Mouse (Mus musculus) heart, postnatal 25 days (tissue): ENCODE measurements around the gene C130032M10Rik. TPM values are rescaled to one million over a fixed set of nuclear protein-coding genes. Genes with fewer than 3 reads are reported as not detected.

Source experiments
- DNase-seq: peaks from one replicate; pipeline ENCODE4 v3.0.0; 2022; ENCODE audit warnings: low spot score
- intact Hi-C: fragments of 180-260 bp; cut with DNase I; formaldehyde crosslinking; loops from one replicate; pipeline ENCODE4 v1.15.1; 2025
- total RNA-seq, 2 experiments: library from RNA; stranded (reverse); gene quantifications; 2 replicates each; pipeline ENCODE4 v1.2.3; 2021

Gene C130032M10Rik
- total RNA-seq: not detected

DNA sequence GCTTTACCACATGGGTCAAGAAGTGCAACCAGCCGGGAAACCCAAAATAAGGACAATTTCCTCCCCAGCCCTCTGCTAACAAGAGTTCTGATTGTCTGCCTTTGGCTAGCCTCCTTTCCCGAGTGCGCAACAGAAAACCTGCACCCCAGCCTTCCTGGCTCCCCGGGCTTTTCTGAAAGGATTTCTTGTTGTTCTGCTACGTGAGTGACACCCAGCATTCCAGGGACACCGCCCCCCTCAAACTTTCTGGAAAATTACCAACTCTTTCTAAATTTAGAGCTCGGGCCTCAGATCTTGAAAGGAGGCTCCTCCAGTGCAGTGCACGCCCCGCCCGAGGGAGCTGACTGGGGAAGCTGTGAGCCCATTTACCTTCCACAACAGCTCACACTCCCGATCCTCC is at the start of gene C130032M10Rik:
Gene C130032M10Rik (plus strand): TSS at position 334 of the 400 bp plus-strand sequence.
- no peak for DNase-seq
- intact Hi-C loops: no loop called here

DNA sequence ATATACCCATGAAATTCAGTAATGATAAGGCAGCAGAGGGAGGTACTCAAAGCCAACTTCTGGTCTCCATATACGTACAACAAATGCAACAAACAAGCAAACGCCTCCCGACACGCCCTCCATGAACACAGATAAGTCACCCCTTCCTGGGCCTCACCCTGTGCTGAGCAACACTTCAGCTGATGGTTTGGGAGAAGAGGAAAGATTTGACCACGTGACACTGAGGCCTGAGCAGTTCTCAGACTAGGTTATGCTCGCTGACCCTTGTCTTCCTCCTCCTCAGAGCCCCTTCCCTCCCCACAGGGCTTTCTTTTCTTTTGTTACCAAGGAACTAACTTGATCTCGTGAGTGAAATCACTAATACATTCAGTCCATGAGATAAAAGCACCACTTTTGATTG is 48.6 kb upstream of the C130032M10Rik start:
- no peak for DNase-seq
- intact Hi-C loops: no loop called here

DNA sequence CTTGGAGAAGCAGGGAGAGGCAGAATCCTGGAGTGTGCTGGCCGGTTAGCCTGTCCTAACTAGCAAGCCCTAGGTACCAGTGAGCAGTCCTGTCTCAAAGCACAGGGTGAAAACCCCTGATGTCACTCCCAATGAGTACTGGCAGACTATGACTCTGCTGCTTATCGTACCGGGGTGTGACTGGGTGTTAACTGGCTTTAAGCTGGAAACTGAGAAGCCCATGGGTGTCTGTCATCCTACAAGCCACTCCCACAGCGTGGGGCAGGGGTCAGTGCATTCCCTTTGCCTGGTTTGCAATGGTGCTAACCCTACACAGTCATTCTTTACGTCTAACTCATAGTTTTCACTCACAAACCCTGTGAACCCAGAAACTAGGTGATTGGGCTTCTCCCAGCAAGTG is 47.3 kb upstream of the C130032M10Rik start:
- intact Hi-C loops: no loop called here

DNA sequence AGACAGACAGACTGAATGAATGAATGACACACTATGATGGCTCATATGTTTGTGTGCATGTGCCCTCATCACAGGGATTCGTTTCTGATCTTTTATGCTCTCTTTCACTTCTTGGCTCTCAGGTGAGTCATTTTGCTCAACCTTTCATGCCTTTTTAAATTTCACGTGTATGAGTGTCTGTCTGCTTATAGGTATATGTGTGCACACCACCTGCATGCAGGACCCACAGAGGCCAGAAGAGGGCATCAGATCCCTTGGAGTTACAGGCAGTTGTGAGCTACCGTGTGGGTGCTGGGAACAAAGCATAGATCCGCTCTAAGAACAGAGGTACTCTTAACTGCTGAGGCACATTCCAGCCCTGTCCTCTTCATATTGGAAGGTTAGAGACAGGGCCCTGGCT is 46.8 kb upstream of the C130032M10Rik start:
- intact Hi-C loops: no loop called here
- DNase-seq: no peak

More for the DNA sequence above, 47.3 kb upstream of the C130032M10Rik start:
- no peak for DNase-seq

DNA sequence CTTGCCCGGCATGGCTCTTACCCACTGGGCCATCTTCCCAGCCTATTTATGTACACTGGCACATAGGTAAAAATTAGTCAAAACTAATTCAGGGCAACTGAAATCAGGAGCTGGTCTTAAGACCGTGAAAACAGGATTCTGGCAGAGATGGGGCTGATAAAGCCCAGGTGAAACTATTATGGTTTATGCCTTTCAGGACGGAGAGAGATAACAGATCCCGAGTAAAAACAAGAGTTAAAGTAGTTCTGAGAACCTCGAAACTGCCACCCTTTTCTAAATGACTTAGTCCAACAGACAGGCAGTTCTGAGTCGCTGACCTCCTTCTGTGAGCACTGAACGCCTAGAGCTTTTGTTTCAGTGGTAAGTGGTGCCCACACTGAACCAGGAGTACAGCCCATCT is 43.6 kb upstream of the C130032M10Rik start:
- intact Hi-C loops: no loop called here
- DNase-seq: no peak

DNA sequence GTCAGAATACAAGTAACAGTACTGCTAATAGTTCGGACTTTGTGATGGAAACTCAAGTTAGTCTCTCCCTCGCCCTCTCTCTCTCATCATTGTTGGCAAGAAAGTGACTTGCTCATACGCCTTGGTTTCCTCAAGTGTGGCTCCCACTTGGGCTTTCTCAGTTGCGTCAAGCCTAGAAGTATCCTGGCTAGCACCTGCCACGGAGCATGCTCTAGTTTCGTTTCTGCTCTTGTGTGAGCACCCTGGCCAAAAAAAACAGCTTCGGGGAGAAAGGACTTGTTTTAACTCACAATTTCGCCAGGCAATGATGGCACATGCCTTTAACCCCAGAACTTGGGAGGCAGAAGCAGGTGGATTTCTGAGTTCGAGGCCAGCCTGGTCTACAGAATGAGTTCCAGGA is 38.5 kb upstream of the C130032M10Rik start:
- intact Hi-C loops: no loop called here
- no peak for DNase-seq

DNA sequence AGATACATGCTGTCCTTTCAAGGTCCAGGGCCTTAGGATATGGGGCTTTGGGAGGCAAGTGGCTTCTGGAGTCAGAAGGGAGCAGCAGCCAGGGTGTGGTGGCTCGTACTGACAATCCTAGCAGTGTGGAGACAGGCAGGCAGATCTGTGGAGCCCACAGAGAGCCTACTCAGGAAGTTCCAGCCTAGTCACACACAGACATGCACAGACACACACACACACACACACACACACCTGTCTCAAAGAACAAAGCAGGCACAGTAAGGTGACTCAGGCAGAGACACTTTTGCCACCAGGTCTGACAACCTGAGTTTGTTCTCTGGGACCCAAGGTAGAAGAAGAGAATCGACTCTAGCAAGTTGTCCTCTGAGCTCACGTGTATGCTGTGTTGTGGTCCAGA is 34.6 kb upstream of the C130032M10Rik start:
- DNase-seq: no peak
- intact Hi-C loops: no loop called here

DNA sequence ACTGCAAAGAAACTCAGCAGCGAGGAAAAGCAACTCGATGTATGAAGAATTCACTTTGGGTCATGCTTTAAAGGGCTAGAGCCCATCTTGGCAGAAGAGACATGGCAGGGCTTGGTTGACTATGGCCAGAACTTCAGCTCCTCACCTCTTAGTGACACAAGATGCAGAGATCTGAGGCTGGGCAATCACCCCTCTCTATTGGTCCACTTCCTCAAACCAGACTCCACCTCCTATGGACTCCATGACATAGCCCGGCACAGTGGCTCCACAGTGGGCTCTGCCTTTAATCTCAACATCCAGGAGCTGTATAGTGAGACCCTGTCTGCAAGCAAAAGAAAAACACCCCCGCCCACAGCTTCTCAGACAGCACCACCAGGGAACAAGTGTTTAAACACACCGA is 30.7 kb upstream of the C130032M10Rik start:
- DNase-seq: no peak
- intact Hi-C loops: no loop called here

DNA sequence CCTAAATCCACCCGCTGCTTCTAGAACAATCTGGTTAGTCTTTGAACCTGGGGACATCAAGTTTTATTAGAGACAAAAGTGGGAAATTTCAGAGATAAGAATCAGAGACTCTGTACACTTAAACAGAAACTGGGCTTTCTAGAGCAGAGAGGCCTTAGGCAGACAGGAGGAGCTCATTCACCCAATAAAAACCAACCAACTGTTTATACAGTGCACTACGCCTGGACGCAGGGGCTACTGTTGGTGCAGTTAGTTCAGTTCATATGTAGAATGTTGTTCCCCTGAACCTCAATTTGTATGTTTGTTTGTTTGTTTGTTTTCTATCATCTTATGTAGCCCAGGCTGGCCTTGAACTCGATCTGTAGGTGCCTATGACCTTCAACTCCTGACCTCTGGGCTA is 28.7 kb upstream of the C130032M10Rik start:
- DNase-seq: no peak
- intact Hi-C loops: no loop called here

DNA sequence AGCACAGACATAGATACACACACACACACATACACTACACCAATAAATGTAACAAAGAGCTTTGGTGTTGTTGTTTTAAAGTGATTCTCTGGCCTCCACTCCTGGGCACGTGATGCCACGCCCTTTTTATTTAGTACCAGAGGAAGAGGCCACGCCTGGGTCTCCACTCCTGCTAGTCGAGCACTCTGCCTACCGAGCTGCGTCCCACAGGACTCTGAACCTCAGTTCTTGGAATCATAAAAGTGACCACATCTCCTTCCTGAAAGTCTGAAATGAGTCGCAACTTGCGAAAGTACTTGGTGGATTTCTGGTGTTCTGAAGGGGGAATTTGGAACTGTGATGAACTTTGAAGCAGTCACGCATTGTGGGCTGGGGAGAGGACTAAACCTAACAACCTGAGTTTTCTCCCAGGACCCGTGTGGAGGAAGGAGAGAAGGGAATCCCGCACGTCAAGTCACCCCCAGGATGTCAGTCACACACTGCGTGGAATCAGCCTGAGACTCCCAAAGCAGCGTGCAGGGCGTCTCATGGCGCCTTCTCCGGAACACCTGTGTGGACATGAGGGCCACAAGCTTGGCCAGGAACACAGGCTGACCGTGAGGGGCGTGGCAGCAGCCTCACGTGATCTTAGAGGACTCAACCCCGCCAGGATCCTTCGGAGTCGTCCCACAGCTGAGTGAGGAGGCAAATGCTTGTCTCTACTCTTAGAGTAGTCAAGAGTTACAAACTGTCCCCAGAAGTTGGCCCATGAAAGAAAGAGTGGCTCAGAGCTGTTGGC is 27.8 kb upstream of the C130032M10Rik start:
- DNase-seq: no peak
- intact Hi-C loops: no loop called here

DNA sequence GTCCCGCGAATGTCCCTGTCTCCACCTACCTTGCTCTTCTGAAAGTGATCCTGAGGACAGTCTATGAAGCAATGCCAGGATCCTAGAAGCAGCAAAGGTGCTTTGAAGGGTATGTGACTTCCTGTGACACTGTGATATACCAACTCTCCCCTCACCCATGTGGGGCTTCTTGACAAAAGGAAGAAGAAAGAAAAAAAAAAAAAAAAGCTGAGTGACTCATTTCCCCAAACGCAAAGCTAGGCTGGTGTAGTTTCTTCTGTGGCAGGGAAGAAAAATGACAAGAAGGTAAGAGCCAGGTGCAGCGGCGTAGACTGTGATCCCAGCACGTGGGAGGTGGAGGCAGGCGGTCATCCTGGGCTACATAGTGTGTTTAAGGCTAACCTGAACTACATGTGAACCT is 19.0 kb upstream of the C130032M10Rik start:
- intact Hi-C loops: loop anchor here (2.0 kb wide), 1 partner anchor 78 kb away; no protein-coding TSS in a partner anchor
- no peak for DNase-seq

DNA sequence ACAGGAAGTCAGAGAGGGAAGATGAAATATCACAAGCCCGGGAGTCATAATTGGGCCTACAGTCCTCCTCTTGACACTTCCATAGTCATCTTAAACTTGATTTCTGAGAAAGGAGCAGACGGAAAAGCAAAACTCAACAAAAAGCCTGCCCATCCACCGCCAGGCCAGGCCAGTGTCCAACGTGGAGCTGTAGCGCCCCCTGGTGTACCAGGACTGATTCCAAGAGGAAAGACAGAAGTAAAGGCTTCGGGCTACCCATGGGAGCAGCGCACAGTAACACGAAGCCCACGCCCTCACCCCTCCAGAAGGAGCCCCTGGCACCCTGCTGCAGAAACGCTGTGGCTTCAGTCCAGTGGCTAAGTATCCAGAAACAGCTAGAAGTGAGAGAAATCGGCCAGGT is 17.3 kb upstream of the C130032M10Rik start:
- intact Hi-C loops: loop anchor here (2.0 kb wide), 1 partner anchor 85 kb away; no protein-coding TSS in a partner anchor
- DNase-seq: no peak

DNA sequence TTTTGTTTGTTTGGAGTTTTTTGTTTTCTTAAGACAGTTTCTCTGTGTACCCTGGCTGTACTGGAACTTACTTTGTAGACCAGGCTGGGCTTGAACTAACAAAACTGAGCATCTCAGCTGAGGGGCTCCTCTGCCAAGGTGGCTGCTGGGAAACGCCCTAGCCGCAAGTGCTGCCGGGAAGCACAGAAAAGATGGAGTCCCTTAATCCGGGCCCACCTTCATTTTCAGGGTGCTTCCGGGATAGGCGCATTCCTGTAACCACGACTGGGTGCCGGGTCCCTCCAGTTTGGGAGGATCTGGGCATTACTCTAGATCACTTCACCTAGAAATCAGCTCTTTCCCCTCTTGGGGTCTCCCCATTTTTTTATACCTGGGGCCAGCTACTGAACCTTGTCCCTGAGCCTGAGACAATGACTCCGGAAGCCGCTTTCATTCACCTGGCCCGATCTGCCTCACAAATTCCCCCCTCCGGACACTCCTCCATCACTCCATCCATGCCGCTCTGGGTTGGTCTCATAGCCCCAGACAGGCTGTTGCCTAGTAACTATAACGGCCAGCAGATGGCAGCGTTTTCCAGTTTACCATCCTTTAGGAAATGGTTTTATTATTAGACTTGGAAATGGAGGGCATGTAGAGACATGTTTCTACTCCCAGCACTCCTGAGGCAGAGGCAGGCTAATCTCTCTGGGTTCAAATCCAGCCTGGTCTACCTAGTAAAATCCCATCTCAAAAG is 15.5 kb upstream of the C130032M10Rik start:
- DNase-seq: no peak
- intact Hi-C loops: loop anchor here (2.0 kb wide), 1 partner anchor 83 kb away; no protein-coding TSS in a partner anchor

DNA sequence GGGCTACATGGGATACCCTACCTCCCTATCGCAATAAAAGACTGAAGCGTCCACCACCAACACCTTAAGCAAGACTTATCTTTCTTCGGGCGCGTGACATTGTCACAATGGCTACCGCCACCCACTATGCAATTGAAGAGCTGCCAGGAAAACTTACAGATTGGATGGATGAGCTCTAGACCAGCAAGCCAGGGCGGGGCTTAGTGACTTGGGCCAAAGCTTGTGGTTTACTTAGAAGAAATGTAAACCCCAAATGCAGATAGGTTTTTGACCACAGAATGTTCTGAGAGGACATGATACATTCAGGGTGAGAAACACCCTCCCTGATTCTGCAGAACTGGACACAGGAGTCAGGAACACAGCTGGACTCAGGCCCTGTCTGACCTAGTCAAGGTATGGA is 14.4 kb upstream of the C130032M10Rik start:
- intact Hi-C loops: no loop called here
- DNase-seq: no peak

DNA sequence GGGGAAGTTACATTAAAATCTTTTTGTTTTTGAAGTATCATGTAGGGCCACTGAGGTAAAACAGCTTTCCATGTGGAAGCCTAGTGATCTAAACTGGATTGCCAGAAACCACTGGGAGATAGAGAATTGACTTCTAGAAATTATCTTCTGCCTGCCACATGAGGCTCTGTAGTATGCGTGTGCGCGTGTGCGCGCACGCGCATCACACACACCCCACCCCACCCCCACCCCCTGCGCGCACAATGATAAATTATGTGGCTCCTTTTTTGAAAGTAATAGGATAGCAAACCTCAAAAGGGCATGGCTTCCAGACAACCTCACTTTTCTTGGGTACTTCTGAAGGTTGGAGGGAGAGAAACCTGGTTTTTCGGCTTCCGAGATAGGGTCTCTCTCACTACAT is 13.6 kb upstream of the C130032M10Rik start:
- intact Hi-C loops: loop anchor here (1.0 kb wide), 1 partner anchor 79 kb away; no protein-coding TSS in a partner anchor
- no peak for DNase-seq

DNA sequence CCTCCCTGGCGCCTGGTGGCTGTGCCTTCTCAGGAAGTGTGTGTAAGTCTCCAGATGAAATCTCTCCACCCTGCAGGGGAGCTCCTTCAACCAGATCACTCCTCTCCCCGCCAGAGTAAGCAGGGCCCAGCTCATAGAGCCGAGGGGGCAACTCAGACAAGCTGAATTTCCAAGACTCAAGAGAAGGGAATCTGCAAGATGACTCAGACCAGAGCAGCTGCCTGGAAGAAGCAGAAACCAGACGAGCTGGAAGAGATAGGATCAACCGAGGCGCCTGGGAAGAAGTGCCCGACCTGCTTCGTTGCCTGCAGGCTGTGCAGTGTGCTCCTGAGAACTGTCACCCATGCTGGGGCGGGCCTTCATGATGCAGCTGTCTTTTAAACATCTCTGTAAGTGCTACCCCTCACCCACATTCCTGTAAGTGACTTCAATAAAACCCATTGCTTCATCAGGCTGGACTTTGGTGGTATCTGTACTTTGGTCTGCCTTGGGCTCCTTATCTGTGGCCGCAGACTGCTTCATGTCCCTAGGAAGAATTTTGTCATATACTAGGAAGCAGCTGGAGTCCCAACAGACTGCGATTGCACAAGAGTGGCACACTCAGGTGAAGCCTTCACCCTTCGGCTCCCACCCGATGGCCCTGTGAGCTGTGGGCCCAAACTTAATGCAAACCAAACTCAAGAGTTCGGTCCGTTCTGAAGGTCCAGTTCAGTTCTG is 12.6 kb upstream of the C130032M10Rik start:
- intact Hi-C loops: loop anchor here (1.0 kb wide), 1 partner anchor 78 kb away; no protein-coding TSS in a partner anchor

DNA sequence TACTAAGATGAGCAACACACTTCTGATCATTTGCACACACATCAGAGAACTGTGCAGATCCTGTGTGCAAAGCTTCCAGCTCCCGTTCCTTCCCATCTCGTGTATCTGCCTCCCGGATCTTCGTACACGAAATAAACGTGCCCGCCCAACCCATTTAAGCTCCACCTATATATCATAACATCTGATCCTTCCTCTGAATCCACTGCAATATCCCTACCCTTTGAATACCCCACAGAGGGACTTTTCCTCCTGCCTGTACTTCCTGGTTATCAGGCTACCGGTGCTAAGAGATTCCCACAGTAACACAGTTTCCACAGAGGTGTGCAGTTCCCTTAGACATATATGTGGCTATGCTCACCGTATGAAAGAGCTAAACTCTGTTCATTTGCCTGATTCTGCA is 10.7 kb upstream of the C130032M10Rik start, which contains the start of gene Ccr4:
Gene Ccr4 (minus strand): TSS at position 101 of the 400 bp plus-strand sequence.
- DNase-seq: no peak
- intact Hi-C loops: no loop called here

More for the DNA sequence above, 12.6 kb upstream of the C130032M10Rik start:
- no peak for DNase-seq

DNA sequence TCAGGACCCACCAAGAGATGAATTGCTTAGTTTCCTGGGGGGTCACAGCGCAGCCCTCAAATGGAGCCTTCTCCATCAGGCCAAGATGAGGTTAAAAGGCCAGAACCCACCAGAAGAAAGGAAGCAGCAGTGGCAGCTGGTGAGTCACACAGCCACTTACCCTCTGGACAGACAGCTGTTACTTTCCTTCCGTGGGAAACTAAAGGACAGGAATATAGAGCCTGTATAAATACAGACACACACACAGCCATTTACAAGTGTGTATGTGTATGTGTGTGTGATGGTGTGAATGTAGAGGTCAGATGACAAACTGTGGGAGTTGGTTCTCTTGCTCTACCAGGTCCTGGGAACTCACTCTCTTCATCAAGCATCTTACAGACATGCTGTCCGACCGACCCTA is 8.9 kb upstream of the C130032M10Rik start:
- no peak for DNase-seq
- intact Hi-C loops: no loop called here

DNA sequence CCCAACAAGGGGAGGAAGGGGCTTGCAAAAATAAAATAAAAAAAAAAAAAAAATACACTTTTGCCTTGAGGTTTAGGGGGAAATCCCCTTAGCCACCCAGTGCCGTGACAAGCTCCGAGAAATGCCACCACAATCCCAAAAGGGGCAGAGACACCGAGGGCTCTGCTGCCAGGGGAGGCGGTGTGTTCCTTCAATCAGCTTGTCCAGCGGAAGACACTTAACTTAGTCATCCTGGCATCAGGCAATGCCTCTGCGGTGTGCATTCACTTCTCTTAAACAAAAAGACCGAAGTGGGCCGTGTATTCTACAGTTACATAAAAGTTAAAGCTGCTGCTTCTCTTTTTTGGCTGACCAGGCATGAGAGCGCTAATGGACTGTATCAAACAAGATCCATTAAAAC is 8.1 kb upstream of the C130032M10Rik start:
- no peak for DNase-seq
- intact Hi-C loops: no loop called here

DNA sequence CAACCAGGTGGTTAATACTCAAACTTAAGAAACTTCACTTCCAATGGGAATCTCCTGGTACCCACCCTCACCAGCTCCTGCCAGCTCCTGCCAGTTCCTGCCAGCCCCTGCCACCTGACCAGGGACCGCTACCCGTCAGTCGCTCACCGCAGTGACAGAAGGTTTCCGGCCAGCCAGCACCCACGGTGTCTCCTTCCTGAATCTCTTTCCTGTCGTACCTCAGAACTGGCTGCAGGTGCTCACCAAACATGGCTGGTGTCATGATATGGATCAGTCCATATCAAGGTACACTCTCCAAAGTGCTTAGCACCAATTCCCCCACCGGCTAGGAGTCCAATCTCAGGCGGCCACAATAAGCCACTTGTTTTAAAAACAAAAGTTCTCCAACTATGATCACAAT is 5.7 kb upstream of the C130032M10Rik start:
- DNase-seq: no peak
- intact Hi-C loops: no loop called here
